Mouse (Mus musculus): ENCODE measurements around the gene St7. TPM values are rescaled to one million over a fixed set of nuclear protein-coding genes. Genes with fewer than 3 reads are reported as not detected.

The St7 gene
- polyA plus RNA-seq, 1 experiment from 2014 or later = 54.5 TPM

DNA sequence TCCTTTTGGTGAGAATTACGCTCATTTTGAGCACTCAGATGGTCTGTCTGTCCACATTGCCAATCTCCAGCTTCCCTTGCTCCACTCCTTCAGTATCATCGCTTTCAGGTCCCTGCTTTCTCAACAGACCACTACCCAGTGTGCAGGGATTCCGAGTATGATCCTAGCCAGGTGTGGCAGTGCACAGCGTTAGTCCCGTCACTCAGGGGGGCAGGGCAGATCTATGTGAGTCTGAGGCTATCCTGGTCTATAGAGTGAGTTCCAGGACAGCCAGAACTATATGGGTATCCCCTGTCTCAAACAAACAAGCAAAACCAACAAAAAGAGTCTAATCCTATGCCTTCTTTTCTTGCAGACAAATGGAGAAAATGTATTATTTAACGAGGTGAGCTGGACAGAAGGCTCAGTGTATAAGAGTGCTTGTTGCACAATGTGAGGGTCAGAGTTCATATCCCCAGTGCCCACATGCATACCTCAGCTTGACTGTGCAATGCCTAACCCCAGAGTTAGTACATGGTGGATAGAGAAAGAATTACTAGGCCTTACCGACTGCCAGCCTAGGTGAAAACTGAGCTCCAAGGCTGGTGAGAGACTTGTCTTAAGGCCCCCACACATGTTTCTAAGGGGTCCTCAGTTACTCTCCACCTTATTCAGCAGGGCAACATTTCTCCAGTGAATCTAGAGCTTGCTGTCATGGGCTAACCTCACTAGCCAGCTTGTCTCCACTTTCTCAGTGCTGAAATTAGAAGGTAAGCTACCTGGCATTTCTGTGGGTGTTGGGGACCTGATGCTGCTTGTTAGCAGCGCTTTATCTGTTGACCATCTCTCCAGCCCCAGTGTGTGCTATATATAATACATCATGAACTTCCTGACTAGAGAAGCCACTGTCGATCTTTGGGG, 35.4 kb downstream of the St7 start:
- H3K9me3 ChIP-seq (ENCODE audit: control insufficient read depth, low read length) = no peaks in the 10 kb centered on the region
- no peaks in the 10 kb centered on the region for H3K27me3 ChIP-seq (ENCODE audit: control insufficient read depth, insufficient read depth, low read length)
- no peaks in the 10 kb centered on the region for H3K4me1 ChIP-seq (replicated peaks; ENCODE audit: control insufficient read depth, insufficient read depth, low read length)

DNA sequence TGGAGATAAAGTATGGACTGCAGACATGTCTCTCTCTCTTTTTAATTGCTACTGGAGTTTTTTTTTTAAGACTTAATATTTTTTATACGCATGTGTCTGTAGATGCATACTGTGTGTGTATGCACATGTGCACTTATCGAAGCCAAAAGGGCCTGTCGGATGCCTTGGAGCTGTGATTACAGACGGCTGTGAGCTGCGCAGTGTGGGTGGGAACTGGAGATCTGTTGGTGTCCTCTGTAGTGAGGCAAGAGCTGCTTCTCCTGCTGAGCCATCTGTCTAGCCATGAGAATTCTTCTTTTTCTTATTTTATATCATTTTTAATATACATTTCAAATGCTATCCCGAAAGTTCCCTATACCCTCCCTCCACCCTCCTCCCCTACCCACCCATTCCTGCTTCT, 37.4 kb downstream of the St7 start:
- H3K36me3 ChIP-seq (replicated peaks; ENCODE audit: control insufficient read depth, insufficient read depth) = no peaks in the 10 kb centered on the region
- no peak overlapping the region for H3K9ac ChIP-seq
- H3K4me2 ChIP-seq (replicated peaks) = no peak overlapping the region
- no peaks in the 10 kb centered on the region for H3K4me1 ChIP-seq (replicated peaks; ENCODE audit: control insufficient read depth, insufficient read depth, low read length)
- 89% methylated on average over 6 of the region's 6 CpGs for WGBS
- ATAC-seq (ENCODE audit: low FRiP score) (no peak), DNase-seq (ENCODE audit: low spot score) (no peak)
- H3K27ac ChIP-seq = no peak overlapping the region
- no peak overlapping the region for H3K4me3 ChIP-seq (replicated peaks; ENCODE audit: low read length)
- H3K27me3 ChIP-seq (ENCODE audit: control insufficient read depth, insufficient read depth, low read length) = no peaks in the 10 kb centered on the region
- H3K9me3 ChIP-seq (ENCODE audit: control insufficient read depth, low read length) = no peaks in the 10 kb centered on the region

More for the DNA sequence above, 35.4 kb downstream of the St7 start:
- Histone ChIP-seq H3K9ac (no peak overlapping the region), H3K36me3 (replicated peaks; ENCODE audit: control insufficient read depth, insufficient read depth) (no peaks in the 10 kb centered on the region), H3K4me2 (replicated peaks) (no peak overlapping the region), H3K27ac (no peak overlapping the region), H3K4me3 (replicated peaks; ENCODE audit: low read length) (no peak overlapping the region)
- DNase-seq (ENCODE audit: low spot score) = no peak
- ATAC-seq (ENCODE audit: low FRiP score) = no peak
- WGBS = 88% methylated on average over 9 of the region's 9 CpGs

DNA sequence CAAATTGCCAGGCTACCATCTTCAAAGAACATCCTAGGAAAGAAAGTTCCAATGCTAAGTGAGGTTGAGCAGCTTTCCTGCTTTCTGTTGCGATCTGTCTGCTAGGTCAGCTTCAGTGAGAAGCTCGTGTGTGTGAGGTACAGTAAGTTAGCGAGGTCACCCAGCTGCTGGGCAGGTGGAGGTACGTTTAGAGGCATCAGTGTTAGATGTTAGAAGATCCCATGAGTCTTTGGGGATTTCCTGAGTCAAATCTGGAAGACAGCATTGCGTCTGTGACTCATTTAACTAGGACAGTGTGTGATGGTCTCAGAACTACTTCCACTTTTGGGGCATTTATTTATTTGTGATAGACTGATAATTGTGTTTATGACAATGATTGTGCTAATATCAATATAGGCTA, 39.0 kb downstream of the St7 start:
- Histone ChIP-seq H3K4me2 (replicated peaks) (no peak overlapping the region), H3K9ac (no peak overlapping the region), H3K9me3 (ENCODE audit: control insufficient read depth, low read length) (no peaks in the 10 kb centered on the region), H3K4me1 (replicated peaks; ENCODE audit: control insufficient read depth, insufficient read depth, low read length) (no peaks in the 10 kb centered on the region), H3K27ac (no peak overlapping the region), H3K27me3 (ENCODE audit: control insufficient read depth, insufficient read depth, low read length) (no peaks in the 10 kb centered on the region), H3K36me3 (replicated peaks; ENCODE audit: control insufficient read depth, insufficient read depth) (no peaks in the 10 kb centered on the region), H3K4me3 (replicated peaks; ENCODE audit: low read length) (no peak overlapping the region)
- ATAC-seq (ENCODE audit: low FRiP score) (no peak), DNase-seq (ENCODE audit: low spot score) (no peak)
- 79% methylated on average over 5 of the region's 5 CpGs for WGBS

DNA sequence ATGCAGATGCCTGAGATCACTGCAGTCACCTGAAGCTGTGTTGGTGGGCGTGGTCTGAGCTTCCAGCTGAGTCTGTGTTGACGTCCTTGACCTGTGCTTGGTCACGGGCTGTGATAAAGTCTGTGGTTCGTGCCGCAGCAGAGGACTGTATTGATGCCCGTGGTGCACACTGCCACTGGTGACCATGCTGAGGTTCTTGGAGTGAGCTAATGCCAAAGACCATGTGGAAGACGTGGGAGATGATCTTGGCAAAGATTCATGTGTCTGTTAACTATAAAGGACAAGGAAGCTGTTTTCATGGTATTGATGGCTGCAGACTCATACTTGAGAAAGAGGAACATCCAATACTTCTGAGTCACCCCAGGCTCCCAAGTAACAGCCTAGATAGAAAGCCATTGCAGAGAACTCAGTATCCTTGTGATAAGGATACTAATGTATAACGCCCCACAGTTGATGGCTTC, 41.2 kb downstream of the St7 start:
- Histone ChIP-seq H3K4me1 (replicated peaks; ENCODE audit: control insufficient read depth, insufficient read depth, low read length) (no peaks in the 10 kb centered on the region), H3K4me3 (replicated peaks; ENCODE audit: low read length) (no peak overlapping the region), H3K36me3 (replicated peaks; ENCODE audit: control insufficient read depth, insufficient read depth) (no peaks in the 10 kb centered on the region), H3K27ac (no peak overlapping the region), H3K4me2 (replicated peaks) (no peak overlapping the region), H3K27me3 (ENCODE audit: control insufficient read depth, insufficient read depth, low read length) (no peaks in the 10 kb centered on the region), H3K9me3 (ENCODE audit: control insufficient read depth, low read length) (no peaks in the 10 kb centered on the region), H3K9ac (no peak overlapping the region)
- no peak for DNase-seq (ENCODE audit: low spot score)
- no peak for ATAC-seq (ENCODE audit: low FRiP score)
- 90% methylated on average over 8 of the region's 8 CpGs for WGBS

DNA sequence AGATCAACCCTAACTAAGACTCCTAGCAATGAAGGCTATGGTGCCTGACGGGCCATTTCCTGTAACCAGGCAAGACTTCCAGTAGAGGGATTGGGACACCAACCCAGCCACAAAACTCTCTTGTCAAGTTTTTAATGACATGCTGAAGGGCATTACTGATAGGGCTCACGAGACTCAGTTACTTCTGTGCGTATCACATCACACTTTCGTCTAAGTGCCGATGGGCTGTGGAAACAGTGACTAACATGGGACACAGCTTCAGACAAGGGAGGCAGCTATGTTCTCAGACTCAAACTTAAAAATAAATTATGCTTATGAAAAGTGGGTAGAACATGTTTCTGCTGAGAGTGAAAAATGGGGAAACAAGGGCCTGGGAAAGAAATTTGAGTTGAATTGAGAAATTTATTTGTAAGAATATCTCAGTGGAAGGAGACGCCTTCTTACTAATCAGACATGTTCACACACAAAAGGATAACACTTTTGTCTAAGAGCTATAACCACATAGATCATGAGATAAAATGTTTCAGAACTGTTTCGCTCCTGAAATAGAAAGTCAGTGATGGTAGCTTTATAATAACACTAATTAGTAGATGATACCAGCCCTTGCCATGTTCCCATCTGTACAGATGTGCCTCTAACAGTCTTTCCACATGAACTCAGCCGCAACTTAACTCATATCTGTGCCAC, 44.7 kb downstream of the St7 start:
- ATAC-seq (ENCODE audit: low FRiP score) (no peak), DNase-seq (ENCODE audit: low spot score) (no peak)
- Histone ChIP-seq H3K27ac (no peak overlapping the region), H3K4me2 (replicated peaks) (no peak overlapping the region), H3K9ac (no peak overlapping the region), H3K9me3 (ENCODE audit: control insufficient read depth, low read length) (no peaks in the 10 kb centered on the region), H3K36me3 (replicated peaks; ENCODE audit: control insufficient read depth, insufficient read depth) (no peaks in the 10 kb centered on the region), H3K27me3 (ENCODE audit: control insufficient read depth, insufficient read depth, low read length) (no peaks in the 10 kb centered on the region), H3K4me3 (replicated peaks; ENCODE audit: low read length) (no peak overlapping the region), H3K4me1 (replicated peaks; ENCODE audit: control insufficient read depth, insufficient read depth, low read length) (no peaks in the 10 kb centered on the region)
- 93% methylated on average over 8 of the region's 8 CpGs for WGBS

DNA sequence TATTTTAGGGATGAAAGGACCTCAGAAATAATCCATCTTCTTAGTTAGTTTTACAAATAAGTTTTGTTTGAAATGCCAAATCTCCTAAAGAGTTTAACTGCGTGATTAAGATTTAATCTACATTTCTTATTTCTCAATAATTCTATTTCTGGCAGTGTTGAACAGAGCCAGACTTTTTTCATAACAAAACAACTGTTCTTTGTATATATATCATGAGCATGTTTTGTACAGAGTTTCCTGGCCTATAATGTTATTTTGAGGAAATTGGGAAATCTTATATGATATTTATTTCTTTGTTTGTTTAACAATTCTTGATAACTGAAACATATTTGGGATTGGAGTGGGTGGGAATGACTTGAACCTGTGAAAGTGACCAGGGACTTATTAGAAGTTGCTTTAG, 47.4 kb downstream of the St7 start:
- H3K4me3 ChIP-seq (replicated peaks; ENCODE audit: low read length) = no peak overlapping the region
- no peak for ATAC-seq (ENCODE audit: low FRiP score)
- H3K9ac ChIP-seq = no peak overlapping the region
- no peaks in the 10 kb centered on the region for H3K36me3 ChIP-seq (replicated peaks; ENCODE audit: control insufficient read depth, insufficient read depth)
- WGBS = 97% methylated on average over 1 of the region's 1 CpGs
- no peaks in the 10 kb centered on the region for H3K9me3 ChIP-seq (ENCODE audit: control insufficient read depth, low read length)
- no peaks in the 10 kb centered on the region for H3K27me3 ChIP-seq (ENCODE audit: control insufficient read depth, insufficient read depth, low read length)
- no peak overlapping the region for H3K4me2 ChIP-seq (replicated peaks)
- DNase-seq (ENCODE audit: low spot score) = no peak
- H3K4me1 ChIP-seq (replicated peaks; ENCODE audit: control insufficient read depth, insufficient read depth, low read length) = no peaks in the 10 kb centered on the region
- H3K27ac ChIP-seq = no peak overlapping the region

DNA sequence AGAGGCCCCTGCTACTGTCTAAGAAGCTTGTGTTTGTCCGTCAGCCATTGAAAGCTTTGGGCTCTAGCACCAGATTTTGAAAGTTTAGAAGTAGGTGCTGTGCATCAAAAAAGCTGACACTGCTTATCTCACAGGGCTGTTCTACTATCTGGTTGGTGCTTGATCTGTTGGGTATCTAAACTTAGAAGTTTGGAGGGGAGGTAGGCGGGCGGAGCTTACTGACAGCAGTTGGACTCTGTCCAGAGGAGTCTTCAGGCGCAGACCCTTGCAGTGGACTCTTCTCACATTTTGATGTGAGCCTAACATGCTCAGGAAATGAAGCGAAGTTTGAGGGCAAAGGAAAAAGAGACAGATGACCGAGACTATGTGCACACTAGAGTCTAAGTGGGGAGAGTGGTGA, 48.9 kb downstream of the St7 start:
- Histone ChIP-seq H3K36me3 (replicated peaks; ENCODE audit: control insufficient read depth, insufficient read depth) (no peaks in the 10 kb centered on the region), H3K4me1 (replicated peaks; ENCODE audit: control insufficient read depth, insufficient read depth, low read length) (no peaks in the 10 kb centered on the region), H3K27ac (no peak overlapping the region), H3K27me3 (ENCODE audit: control insufficient read depth, insufficient read depth, low read length) (no peaks in the 10 kb centered on the region), H3K9ac (no peak overlapping the region), H3K9me3 (ENCODE audit: control insufficient read depth, low read length) (no peaks in the 10 kb centered on the region), H3K4me3 (replicated peaks; ENCODE audit: low read length) (no peak overlapping the region), H3K4me2 (replicated peaks) (no peak overlapping the region)
- no peak for ATAC-seq (ENCODE audit: low FRiP score)
- 95% methylated on average over 6 of the region's 6 CpGs for WGBS
- no peak for DNase-seq (ENCODE audit: low spot score)

DNA sequence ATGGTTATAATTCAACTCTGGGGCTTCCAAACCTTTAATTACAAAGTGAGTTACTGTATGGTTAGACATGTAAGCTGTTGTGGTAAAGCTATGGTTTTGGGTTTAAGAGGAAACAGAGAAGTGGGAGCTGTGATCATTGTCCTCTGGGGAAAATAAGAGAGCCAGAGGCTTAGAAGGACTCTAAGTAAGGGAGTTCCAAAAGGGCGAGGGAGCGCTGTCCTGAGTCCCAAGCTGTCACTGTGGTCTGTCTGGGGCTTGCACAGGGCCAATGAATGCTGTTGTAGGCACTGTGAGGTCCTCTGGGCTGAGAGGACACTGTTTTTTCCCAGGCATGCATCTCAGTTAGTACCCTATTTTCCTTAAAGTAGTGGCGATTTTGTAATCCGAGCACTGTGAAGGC, 49.5 kb downstream of the St7 start:
- 95% methylated on average over 4 of the region's 4 CpGs for WGBS
- Histone ChIP-seq H3K27ac (no peak overlapping the region), H3K4me2 (replicated peaks) (no peak overlapping the region), H3K36me3 (replicated peaks; ENCODE audit: control insufficient read depth, insufficient read depth) (no peaks in the 10 kb centered on the region), H3K4me1 (replicated peaks; ENCODE audit: control insufficient read depth, insufficient read depth, low read length) (no peaks in the 10 kb centered on the region), H3K27me3 (ENCODE audit: control insufficient read depth, insufficient read depth, low read length) (no peaks in the 10 kb centered on the region), H3K4me3 (replicated peaks; ENCODE audit: low read length) (no peak overlapping the region), H3K9me3 (ENCODE audit: control insufficient read depth, low read length) (no peaks in the 10 kb centered on the region), H3K9ac (no peak overlapping the region)
- DNase-seq (ENCODE audit: low spot score) = no peak
- ATAC-seq (ENCODE audit: low FRiP score) = no peak

DNA sequence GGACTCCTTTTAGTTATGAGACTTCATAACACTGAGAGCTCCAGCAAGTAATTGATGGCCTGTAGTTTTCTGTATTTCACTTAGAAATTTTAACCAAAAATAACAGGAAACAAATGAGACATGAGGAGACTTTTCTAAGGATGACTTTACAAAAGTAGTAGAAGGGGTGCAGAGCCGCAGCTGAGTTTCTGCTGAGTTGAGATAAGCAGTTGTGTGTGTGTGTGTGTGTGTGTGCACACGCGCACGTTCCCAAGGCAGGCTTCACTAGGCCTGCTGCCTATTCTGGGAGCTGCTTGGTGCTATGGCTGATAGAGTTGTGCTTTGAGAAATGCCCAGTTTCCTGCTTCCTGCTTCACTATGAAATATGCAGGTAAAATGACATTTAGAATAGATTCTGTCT, 50.6 kb downstream of the St7 start:
- Histone ChIP-seq H3K27me3 (ENCODE audit: control insufficient read depth, insufficient read depth, low read length) (no peaks in the 10 kb centered on the region), H3K4me1 (replicated peaks; ENCODE audit: control insufficient read depth, insufficient read depth, low read length) (no peaks in the 10 kb centered on the region), H3K4me2 (replicated peaks) (no peak overlapping the region), H3K4me3 (replicated peaks; ENCODE audit: low read length) (no peak overlapping the region), H3K36me3 (replicated peaks; ENCODE audit: control insufficient read depth, insufficient read depth) (no peaks in the 10 kb centered on the region), H3K9ac (no peak overlapping the region), H3K27ac (no peak overlapping the region), H3K9me3 (ENCODE audit: control insufficient read depth, low read length) (no peaks in the 10 kb centered on the region)
- WGBS = 96% methylated on average over 4 of the region's 4 CpGs
- DNase-seq (ENCODE audit: low spot score) (no peak), ATAC-seq (ENCODE audit: low FRiP score) (no peak)

Measured in hindbrain, embryonic 14.5 days (tissue).